Mouse (Mus musculus) forebrain, postnatal 0 days (tissue): ENCODE measurements around the gene Mad1l1. TPM values are rescaled to one million over a fixed set of nuclear protein-coding genes. Genes with fewer than 3 reads are reported as not detected.

Source experiments
- ATAC-seq: fragments of 200-750 bp; cut with Nextera tagmentation; 2 replicates; pipeline ENCODE4 v1.8.0; 2017; ENCODE audit warnings: mild to moderate bottlenecking, moderate library complexity
- DNase-seq: peaks from one replicate; pipeline ENCODE4 v3.0.0-alpha.2; 2015
- H3K27ac ChIP-seq: fragments of 300-500 bp; sonication (generic); 2 replicates; pipeline ENCODE4 v1.5.1; 2014; ENCODE audit warnings: low read depth, mild to moderate bottlenecking, antibody characterized with exemption, low read length, moderate library complexity, mixed read lengths
- H3K27me3 ChIP-seq: fragments of 300-500 bp; sonication (generic); 2 replicates; pipeline ENCODE4 v1.6.1; 2014; ENCODE audit warnings: mild to moderate bottlenecking, low read length, mixed read lengths; ENCODE audit not compliant: insufficient read depth
- H3K36me3 ChIP-seq: fragments of 300-500 bp; sonication (generic); 2 replicates; pipeline ENCODE4 v1.6.1; 2014; ENCODE audit warnings: mild to moderate bottlenecking, moderate library complexity; ENCODE audit not compliant: insufficient read depth
- H3K4me1 ChIP-seq: fragments of 300-500 bp; sonication (generic); 2 replicates; pipeline ENCODE4 v1.6.1; 2014; ENCODE audit warnings: antibody characterized with exemption; ENCODE audit not compliant: insufficient read depth
- H3K4me2 ChIP-seq: fragments of 300-500 bp; sonication (generic); 2 replicates; pipeline ENCODE4 v1.6.1; 2014; ENCODE audit warnings: low read depth, mild to moderate bottlenecking, moderate library complexity
- H3K4me3 ChIP-seq: fragments of 300-500 bp; sonication (generic); 2 replicates; pipeline ENCODE4 v1.5.1; 2014; ENCODE audit warnings: low read depth, low read length, mixed read lengths
- H3K9ac ChIP-seq: fragments of 300-500 bp; sonication (generic); 2 replicates; pipeline ENCODE4 v1.6.1; 2014; ENCODE audit warnings: mild to moderate bottlenecking
- H3K9me3 ChIP-seq: fragments of 300-500 bp; sonication (generic); 2 replicates; pipeline ENCODE4 v1.6.1; 2016; ENCODE audit warnings: low read length
- CTCF ChIP-seq: sonication (generic); IDR thresholded peaks from 2 replicates; pipeline ENCODE4 v1.5.1; 2016; ENCODE audit warnings: antibody characterized with exemption, control low read depth, low read depth
- WGBS: fragments of 180-500 bp; shearing (Covaris S2); extraction: QIAGEN DNeasy Blood & Tissue Kit; methylation state at CpG from one replicate; pipeline ENCODE4 v1.1.7; 2014; 5-methylcytosine and 5-hydroxymethylcytosine counted together
- polyA plus RNA-seq: library from polyadenylated mRNA; unstranded; fragments of >200 nt; fragmentation: Nextera tagmentation; extraction: Ambion mirVana; gene quantifications from 2 replicates; pipeline ENCODE4 v1.2.1, GENCODE M21; 2015
- total RNA-seq: library from RNA; depleted of rRNA; stranded (reverse); fragments of >200 nt; gene quantifications from 2 replicates; pipeline ENCODE4 v1.2.3, GENCODE M21; 2014

Mad1l1 gene
- total and polyA plus RNA-seq, 2 experiments from 2014 or later = 21.3 to 29.5 TPM

- 95% methylated on average over 4 of the region's 4 CpGs for WGBS
- no peak for TF ChIP-seq CTCF
- no peak for DNase-seq
- Histone ChIP-seq H3K9ac (no peak overlapping the region), H3K4me2 (no peak overlapping the region), H3K4me1 (no peaks in the 10 kb centered on the region), H3K27me3 (no peaks in the 10 kb centered on the region), H3K27ac (no peak overlapping the region), H3K36me3 (peaks cover 4% of the 10 kb centered on the region; the same call in 1 of the 2 replicates), H3K9me3 (no peaks in the 10 kb centered on the region), H3K4me3 (no peak overlapping the region)
- no peak for ATAC-seq
Observed at GRCm38 (mm10) chr5:140345244-140345643, 23.9 kb upstream of the Mad1l1 start.

DNA sequence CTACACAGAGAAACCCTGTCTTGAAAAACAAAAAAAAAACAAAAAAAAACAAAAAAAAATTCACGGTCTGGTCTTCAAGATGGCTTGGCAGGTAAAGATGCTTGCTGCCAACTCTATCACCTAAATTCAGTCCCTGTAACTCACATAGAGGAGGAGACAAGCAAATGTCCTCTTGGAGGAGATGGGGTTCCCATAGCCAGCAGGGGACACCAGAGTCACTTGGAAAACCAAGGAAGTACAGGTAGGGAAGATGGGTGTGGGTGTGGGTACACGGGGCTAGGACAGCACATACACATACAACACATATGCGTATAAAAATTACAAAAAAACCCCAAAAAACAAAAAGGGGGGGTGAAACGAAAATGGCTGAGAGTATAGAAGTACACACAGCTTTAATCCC lies 21.5 kb upstream of the Mad1l1 start:
- TF ChIP-seq CTCF = peak; percentile 41
- DNase-seq (no peak), ATAC-seq (no peak)
- Histone ChIP-seq H3K4me1 (no peaks in the 10 kb centered on the region), H3K4me3 (no peak overlapping the region), H3K27me3 (no peaks in the 10 kb centered on the region), H3K9me3 (no peaks in the 10 kb centered on the region), H3K27ac (no peak overlapping the region), H3K36me3 (peaks cover 4% of the 10 kb centered on the region; the same call in 1 of the 2 replicates), H3K4me2 (no peak overlapping the region), H3K9ac (no peak overlapping the region)
- 86% methylated on average over 4 of the region's 4 CpGs for WGBS

DNA sequence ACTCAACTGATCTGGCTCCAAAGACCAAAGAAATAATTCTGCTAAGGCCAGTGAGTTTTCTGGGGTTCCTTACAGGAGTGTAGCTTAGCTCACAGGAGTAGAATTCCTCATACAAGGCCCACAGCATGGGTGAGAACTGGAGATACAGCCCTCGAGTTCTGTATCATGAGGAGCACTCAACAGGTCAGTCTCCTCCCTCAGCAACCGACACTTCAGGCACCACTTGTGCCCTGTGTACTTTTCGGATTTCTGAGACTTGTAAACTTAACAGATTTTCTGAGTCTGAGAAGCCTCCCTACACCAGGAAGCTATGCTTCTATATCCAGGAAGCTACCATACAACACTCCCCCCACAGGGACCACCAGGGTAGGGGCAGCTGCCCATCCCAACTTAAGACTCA lies 18.5 kb upstream of the Mad1l1 start:
- peaks cover 4% of the 10 kb centered on the region; the same call in 1 of the 2 replicates for H3K36me3 ChIP-seq

DNA sequence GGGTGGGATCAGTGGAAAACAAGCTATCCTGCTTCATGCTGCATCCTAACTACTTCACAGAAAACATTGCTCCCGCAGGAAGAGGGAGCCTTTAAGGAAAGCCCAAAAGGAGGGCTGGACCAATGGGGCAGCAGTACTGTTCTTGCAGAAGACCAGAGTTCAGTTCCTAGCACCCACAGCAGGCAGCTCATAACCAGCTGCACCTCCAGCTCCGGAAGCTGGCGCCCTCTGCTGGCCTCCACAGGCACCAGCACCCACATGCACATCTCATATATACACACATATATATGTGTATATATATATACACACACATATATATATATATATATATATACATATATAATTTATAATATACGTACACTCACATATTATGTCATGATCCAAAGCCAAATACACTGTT lies 17.4 kb upstream of the Mad1l1 start:
- H3K27ac ChIP-seq = no peak overlapping the region
- H3K4me2 ChIP-seq = no peak overlapping the region
- no peak overlapping the region for H3K4me3 ChIP-seq
- H3K9me3 ChIP-seq = no peaks in the 10 kb centered on the region
- WGBS = 94% methylated on average over 4 of the region's 4 CpGs
- H3K9ac ChIP-seq = no peak overlapping the region
- no peaks in the 10 kb centered on the region for H3K36me3 ChIP-seq
- H3K27me3 ChIP-seq = no peaks in the 10 kb centered on the region
- no peak for DNase-seq
- TF ChIP-seq CTCF = no peak
- ATAC-seq = no peak
- H3K4me1 ChIP-seq = no peaks in the 10 kb centered on the region

More for the DNA sequence above, 18.5 kb upstream of the Mad1l1 start:
- DNase-seq = no peak
- WGBS = 93% methylated on average over 3 of the region's 3 CpGs
- no peaks in the 10 kb centered on the region for H3K4me1 ChIP-seq
- no peak overlapping the region for H3K4me3 ChIP-seq
- H3K27me3 ChIP-seq = no peaks in the 10 kb centered on the region
- no peak overlapping the region for H3K4me2 ChIP-seq
- H3K27ac ChIP-seq = no peak overlapping the region
- no peaks in the 10 kb centered on the region for H3K9me3 ChIP-seq
- no peak for TF ChIP-seq CTCF
- no peak for ATAC-seq
- no peak overlapping the region for H3K9ac ChIP-seq

- Histone ChIP-seq H3K4me3 (no peak overlapping the region), H3K36me3 (no peaks in the 10 kb centered on the region), H3K27me3 (no peaks in the 10 kb centered on the region), H3K9me3 (no peaks in the 10 kb centered on the region), H3K9ac (no peak overlapping the region), H3K4me1 (no peaks in the 10 kb centered on the region), H3K27ac (no peak overlapping the region), H3K4me2 (no peak overlapping the region)
- peak; percentile 37 for DNase-seq
- WGBS = 70% methylated on average over 1 of the region's 1 CpGs
- ATAC-seq = no peak
- TF ChIP-seq CTCF = peak; percentile 79
Observed at GRCm38 (mm10) chr5:140336680-140337079, 15.3 kb upstream of the Mad1l1 start.

- no peak overlapping the region for H3K4me3 ChIP-seq
- H3K36me3 ChIP-seq = no peaks in the 10 kb centered on the region; the same call in 1 of the 2 replicates
- 22% methylated on average over 2 of the region's 2 CpGs for WGBS
- peaks cover 9% of the 10 kb centered on the region for H3K4me1 ChIP-seq
- no peak overlapping the region for H3K9ac ChIP-seq
- no peaks in the 10 kb centered on the region for H3K9me3 ChIP-seq
- H3K27ac ChIP-seq = no peak overlapping the region
- DNase-seq = peak; percentile 23
- H3K4me2 ChIP-seq = no peak overlapping the region
- no peaks in the 10 kb centered on the region for H3K27me3 ChIP-seq
- no peak for ATAC-seq
- TF ChIP-seq CTCF = peak; percentile 45
Observed at GRCm38 (mm10) chr5:140333631-140334030, 12.3 kb upstream of the Mad1l1 start.

GRCm38 (mm10) chr5:140332519-140332918 lies 11.2 kb upstream of the Mad1l1 start:
- 66% methylated on average over 4 of the region's 4 CpGs for WGBS
- H3K4me1 ChIP-seq = peaks cover 9% of the 10 kb centered on the region
- H3K4me3 ChIP-seq = no peak overlapping the region
- no peak overlapping the region for H3K9ac ChIP-seq
- H3K27me3 ChIP-seq = no peaks in the 10 kb centered on the region
- no peaks in the 10 kb centered on the region for H3K9me3 ChIP-seq
- H3K27ac ChIP-seq = no peak overlapping the region
- H3K36me3 ChIP-seq = peaks cover 7% of the 10 kb centered on the region; the same call in 1 of the 2 replicates
- no peak for TF ChIP-seq CTCF
- DNase-seq = no peak
- no peak for ATAC-seq
- H3K4me2 ChIP-seq = no peak overlapping the region
